ENCODE assay signal across 15 mouse cellular contexts in the genomic region with DNA sequence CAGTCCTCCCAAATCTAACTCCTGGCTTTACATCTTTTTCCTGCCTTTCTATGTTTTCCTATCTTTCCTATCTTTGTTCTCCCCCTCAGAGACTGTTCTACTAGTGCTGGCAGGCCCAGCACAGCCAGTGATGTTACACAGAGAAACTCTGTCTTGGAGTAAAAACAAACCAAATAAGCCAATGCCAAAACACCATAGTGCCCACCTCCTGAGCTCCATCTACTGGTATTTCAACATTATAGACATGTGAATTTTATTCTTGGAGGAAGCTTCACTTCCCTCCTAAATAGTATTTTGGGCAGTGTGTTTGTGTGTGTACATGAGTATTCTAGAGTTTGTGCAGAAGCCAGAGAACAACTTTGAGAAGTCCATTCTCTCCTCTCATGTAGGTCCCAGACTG.
DNase-seq lines count a peak whose midpoint lies in the region; ATAC-seq and TF ChIP-seq lines count a peak whose summit lies in the region.
"Had no signal": no experiment of that assay in that cellular context is flagged by ENCODE, and none has a peak within 500 bp of the region (broad histone marks: within the 10 kb centered on the region; RNA-seq: fewer than 3 reads in every experiment).

No protein-coding gene starts in this region.

- ATAC-seq in forebrain, postnatal 0 days: no peak
- no peak for ATAC-seq in forebrain, embryonic 15.5 days (replicated peaks)
- peak; percentile 29; the same call in 1 of the 2 replicates for ATAC-seq in liver, embryonic 11.5 days (replicated peaks; ENCODE audit: low FRiP score)
- peak; percentile 38; the same call in 1 of the 2 replicates for ATAC-seq in megakaryocyte-erythroid progenitor cell, adult 5-6 weeks (replicated peaks; ENCODE audit: low FRiP score, low TSS enrichment, poor library complexity, severe bottlenecking)

- peak; percentile 30; the same call in 1 of the 2 replicates for TF ChIP-seq CTCF in forebrain, postnatal 0 days (IDR thresholded peaks at IDR 0.05; ENCODE audit: low read depth)

- H3K4me3 ChIP-seq in forebrain, postnatal 0 days (ENCODE audit: low read depth, low read length): no peak overlapping the region
- H3K4me3 ChIP-seq in forebrain, embryonic 15.5 days: no peak overlapping the region
- H3K4me3 ChIP-seq in liver, embryonic 11.5 days (ENCODE audit: low read depth, low read length): no peak overlapping the region
- H3K4me3 ChIP-seq: embryonic facial prominence, embryonic 12.5 days; forebrain, embryonic 10.5 days had no signal

- no peak overlapping the region for H3K4me2 ChIP-seq in forebrain, postnatal 0 days (ENCODE audit: low read depth)
- no peak overlapping the region for H3K4me2 ChIP-seq in forebrain, embryonic 15.5 days (replicated peaks)
- H3K4me2 ChIP-seq in liver, embryonic 11.5 days: no peak overlapping the region
- H3K4me2 ChIP-seq: embryonic facial prominence, embryonic 12.5 days; midbrain, embryonic 11.5 days had no signal

- H3K36me3 ChIP-seq in forebrain, postnatal 0 days (ENCODE audit: insufficient read depth): peaks cover 57% of the 10 kb centered on the region
- H3K36me3 ChIP-seq in forebrain, embryonic 15.5 days: peaks cover 64% of the 10 kb centered on the region
- peaks cover 10% of the 10 kb centered on the region for H3K36me3 ChIP-seq in liver, embryonic 11.5 days (ENCODE audit: control insufficient read depth, insufficient read depth, low read length)

- H3K27me3 ChIP-seq in forebrain, postnatal 0 days (ENCODE audit: insufficient read depth, low read length): no peaks in the 10 kb centered on the region
- H3K27me3 ChIP-seq in forebrain, embryonic 15.5 days: no peaks in the 10 kb centered on the region
- no peaks in the 10 kb centered on the region for H3K27me3 ChIP-seq in liver, embryonic 11.5 days (replicated peaks; ENCODE audit: control insufficient read depth, insufficient read depth, low read length)
- H3K27me3 ChIP-seq: embryonic facial prominence, embryonic 12.5 days had no signal

- no peak overlapping the region for H3K9ac ChIP-seq in forebrain, postnatal 0 days
- no peak overlapping the region for H3K9ac ChIP-seq in forebrain, embryonic 15.5 days (replicated peaks)
- H3K9ac ChIP-seq in liver, embryonic 11.5 days (ENCODE audit: low read depth, low read length): no peak overlapping the region
- H3K9ac ChIP-seq: embryonic facial prominence, embryonic 12.5 days had no signal

- no peak overlapping the region for H3K27ac ChIP-seq in forebrain, postnatal 0 days (ENCODE audit: low read depth, low read length)
- no peak overlapping the region for H3K27ac ChIP-seq in forebrain, embryonic 15.5 days (replicated peaks)
- H3K27ac ChIP-seq in liver, embryonic 11.5 days (ENCODE audit: low read depth, low read length): peak overlapping the region; percentile 57; the same call in 1 of the 2 replicates
- H3K27ac ChIP-seq: embryonic facial prominence, embryonic 12.5 days; forebrain, embryonic 10.5 days had no signal

- no peaks in the 10 kb centered on the region for H3K9me3 ChIP-seq in forebrain, postnatal 0 days (ENCODE audit: low read length)
- no peaks in the 10 kb centered on the region for H3K9me3 ChIP-seq in forebrain, embryonic 15.5 days
- no peaks in the 10 kb centered on the region for H3K9me3 ChIP-seq in liver, embryonic 11.5 days (ENCODE audit: control insufficient read depth, low read length)
- H3K9me3 ChIP-seq: embryonic facial prominence, embryonic 12.5 days; forebrain, embryonic 10.5 days had no signal

- no peaks in the 10 kb centered on the region for H3K4me1 ChIP-seq in forebrain, postnatal 0 days (ENCODE audit: insufficient read depth)
- H3K4me1 ChIP-seq in forebrain, embryonic 15.5 days: no peaks in the 10 kb centered on the region
- H3K4me1 ChIP-seq in liver, embryonic 11.5 days (replicated peaks; ENCODE audit: control insufficient read depth, insufficient read depth, low read length): peaks cover 4% of the 10 kb centered on the region; the same call in 1 of the 2 replicates
- H3K4me1 ChIP-seq: embryonic facial prominence, embryonic 12.5 days; forebrain, embryonic 10.5 days had no signal

- DNase-seq in forebrain, postnatal 0 days: no peak
- DNase-seq in liver, embryonic 11.5 days (ENCODE audit: low spot score): no peak
- no peak for DNase-seq in liver
- peak; percentile 24 for DNase-seq in brain, adult 2 months (ENCODE audit: low read depth, low spot score)
- no peak for DNase-seq in cerebellum, adult 11-12 months
- no peak for DNase-seq in kidney, postnatal 14 days
- DNase-seq: adrenal gland, postnatal 14 days; B cell, adult 2 months; layer of hippocampus, adult 9-11 months; thymus, postnatal 4 days had no signal

Comparison
In these comparisons a context has a peak if more than half of its experiments do, and no peak if none do; other contexts are left out.
1. ATAC-seq: peak in liver, embryonic 11.5 days (single experiment) and megakaryocyte-erythroid progenitor cell, adult 5-6 weeks (single experiment); none in forebrain, postnatal 0 days (single experiment) and forebrain, embryonic 15.5 days (single experiment).